Mouse (Mus musculus): ENCODE measurements around the gene Syt8. TPM values are rescaled to one million over a fixed set of nuclear protein-coding genes. Genes with fewer than 3 reads are reported as not detected.
"Not testable (repeated sequence)": the region's sequence is repeated elsewhere in the genome, so short reads cannot be mapped to it uniquely, and the experiment has no call there.

Syt8 gene
- polyA plus RNA-seq, 1 experiment from 2014 or later, result not detected

DNA sequence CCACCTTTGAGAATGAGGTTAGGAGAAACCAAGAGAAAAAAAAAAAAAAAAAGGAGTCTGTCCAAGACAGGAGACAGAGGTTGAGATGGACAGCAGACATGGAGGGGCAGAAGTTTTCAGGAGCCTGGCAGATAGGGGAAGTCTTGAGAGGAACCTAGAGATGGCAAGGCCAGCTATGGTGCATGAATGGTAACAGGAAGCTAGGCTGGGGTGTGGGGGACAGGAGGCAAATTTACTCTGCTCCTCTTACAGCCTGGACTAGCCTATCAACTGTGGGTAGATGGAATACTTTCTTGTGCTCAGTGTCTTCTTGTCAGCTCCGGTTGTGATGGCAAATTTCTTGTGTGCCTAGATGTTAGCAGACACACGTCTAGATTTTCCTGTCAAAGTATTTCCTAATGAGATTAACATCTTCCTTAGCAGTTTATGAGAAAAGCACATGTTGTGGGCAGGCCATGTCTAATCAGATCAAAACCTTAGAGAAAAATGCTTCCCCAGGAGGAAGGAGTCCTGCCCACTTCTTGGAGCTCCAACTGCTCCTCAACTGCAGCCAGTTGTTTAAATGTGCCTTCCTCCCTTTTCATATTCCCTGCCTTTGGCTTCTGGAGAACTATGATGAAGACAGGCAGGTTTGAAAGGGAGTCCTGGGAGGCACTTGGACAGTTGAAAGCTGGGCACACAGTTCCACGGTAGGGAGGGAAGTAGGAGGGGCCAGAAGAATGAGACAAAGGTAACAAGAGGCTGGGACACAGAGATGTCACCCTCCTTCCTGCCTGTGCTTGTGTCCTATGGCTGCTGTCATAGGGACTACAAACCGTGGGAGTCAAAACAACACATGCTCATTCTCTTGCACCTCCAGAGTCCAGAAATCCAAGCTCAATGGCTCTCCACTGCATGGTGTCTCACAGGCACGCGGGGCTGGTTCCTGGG is 40.1 kb upstream of the Syt8 start:
- Histone ChIP-seq H3K9ac (no peak overlapping the region), H3K4me3 (no peak overlapping the region), H3K9me3 (no peaks in the 10 kb centered on the region), H3K4me2 (no peak overlapping the region), H3K27ac (replicated peaks) (no peak overlapping the region), H3K27me3 (no peaks in the 10 kb centered on the region), H3K36me3 (no peaks in the 10 kb centered on the region), H3K4me1 (replicated peaks) (no peaks in the 10 kb centered on the region)
- ATAC-seq (ENCODE audit: low read depth), result no peak
- 73% methylated on average over 6 of the region's 6 CpGs for WGBS

GRCm38 (mm10) chr7:142395472-142395871 is 39.2 kb upstream of the Syt8 start:
- no peak overlapping the region for H3K9ac ChIP-seq
- no peak overlapping the region for H3K27ac ChIP-seq (replicated peaks)
- no peak for ATAC-seq (ENCODE audit: low read depth)
- no peaks in the 10 kb centered on the region for H3K4me1 ChIP-seq (replicated peaks)
- H3K9me3 ChIP-seq, result no peaks in the 10 kb centered on the region
- no peak overlapping the region for H3K4me3 ChIP-seq
- WGBS, result 91% methylated on average over 4 of the region's 4 CpGs
- H3K36me3 ChIP-seq, result no peaks in the 10 kb centered on the region
- H3K4me2 ChIP-seq, result no peak overlapping the region
- H3K27me3 ChIP-seq, result no peaks in the 10 kb centered on the region

DNA sequence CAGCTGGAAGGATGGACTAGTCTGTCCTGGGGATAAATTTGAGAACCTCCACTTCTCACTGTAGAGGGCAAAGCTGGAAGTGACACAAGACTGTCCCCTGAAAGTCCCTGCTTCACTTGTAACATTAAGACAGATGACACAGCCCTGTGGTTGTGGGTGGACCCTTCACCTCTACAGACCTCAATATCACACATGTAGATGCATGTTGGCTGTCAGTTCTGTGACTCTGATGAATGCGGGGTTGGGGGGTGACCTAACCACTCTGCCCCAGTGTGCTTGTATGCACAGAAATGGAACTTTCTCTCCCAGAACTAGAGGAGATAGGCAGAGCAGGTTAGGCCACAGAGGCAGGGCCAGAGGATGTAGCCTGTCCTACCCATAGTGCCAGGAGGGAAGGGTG is 38.0 kb upstream of the Syt8 start:
- Histone ChIP-seq H3K36me3 (no peaks in the 10 kb centered on the region), H3K4me2 (no peak overlapping the region), H3K9me3 (no peaks in the 10 kb centered on the region), H3K9ac (no peak overlapping the region), H3K4me1 (replicated peaks) (no peaks in the 10 kb centered on the region), H3K4me3 (no peak overlapping the region), H3K27me3 (no peaks in the 10 kb centered on the region), H3K27ac (replicated peaks) (no peak overlapping the region)
- no peak for ATAC-seq (ENCODE audit: low read depth)
- WGBS, result 96% methylated on average over 1 of the region's 1 CpGs

DNA sequence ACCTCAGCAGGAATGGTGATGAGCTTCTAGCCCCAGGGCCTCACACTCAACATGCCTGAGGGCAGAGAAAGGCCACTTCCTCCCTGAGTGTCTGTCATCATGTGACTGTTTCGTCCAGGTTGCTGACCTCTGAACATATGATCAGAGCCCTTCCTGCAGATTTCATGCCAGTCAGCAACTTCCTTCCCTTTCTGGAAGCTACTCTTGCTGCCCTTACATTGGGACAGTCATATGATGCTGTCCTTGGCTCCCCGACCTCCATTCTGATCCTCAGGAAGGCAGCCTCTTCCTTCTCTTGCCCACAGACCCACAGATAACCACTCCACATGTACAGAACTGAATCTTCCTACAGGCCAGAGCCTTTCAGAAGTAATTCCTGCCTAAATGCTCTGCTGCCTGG is 36.6 kb upstream of the Syt8 start:
- H3K36me3 ChIP-seq, result no peaks in the 10 kb centered on the region
- no peaks in the 10 kb centered on the region for H3K4me1 ChIP-seq (replicated peaks)
- no peak overlapping the region for H3K27ac ChIP-seq (replicated peaks)
- ATAC-seq (ENCODE audit: low read depth), result no peak
- H3K9ac ChIP-seq, result no peak overlapping the region
- H3K4me2 ChIP-seq, result no peak overlapping the region
- no peaks in the 10 kb centered on the region for H3K27me3 ChIP-seq
- H3K9me3 ChIP-seq, result no peaks in the 10 kb centered on the region
- WGBS, result 57% methylated on average over 2 of the region's 2 CpGs
- no peak overlapping the region for H3K4me3 ChIP-seq

DNA sequence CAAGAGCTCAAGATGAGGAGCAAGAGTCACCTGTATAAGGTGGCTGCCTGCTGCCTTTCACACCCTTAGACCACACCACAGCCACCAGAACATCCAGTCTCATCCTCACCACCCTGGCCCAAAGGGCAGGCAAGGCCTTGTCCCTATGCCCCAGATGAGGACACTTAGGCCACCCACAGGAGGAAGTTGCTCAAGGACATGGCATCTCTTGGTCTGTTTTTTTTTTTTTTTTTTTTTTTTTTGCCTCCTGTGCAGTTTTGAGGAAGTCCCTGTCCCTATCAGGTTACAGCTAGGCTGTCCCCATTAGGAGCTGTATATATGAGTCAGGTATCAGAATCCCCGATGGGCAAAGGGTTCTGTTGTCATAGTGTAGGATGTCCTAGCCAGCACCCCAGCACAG is 35.4 kb upstream of the Syt8 start:
- Histone ChIP-seq H3K4me2 (no peak overlapping the region), H3K9ac (no peak overlapping the region), H3K9me3 (no peaks in the 10 kb centered on the region), H3K4me1 (replicated peaks) (no peaks in the 10 kb centered on the region), H3K36me3 (no peaks in the 10 kb centered on the region), H3K4me3 (no peak overlapping the region), H3K27ac (replicated peaks) (no peak overlapping the region), H3K27me3 (no peaks in the 10 kb centered on the region)
- no peak for ATAC-seq (ENCODE audit: low read depth)
- WGBS, result 88% methylated on average over 1 of the region's 1 CpGs

- Histone ChIP-seq H3K27me3 (no peaks in the 10 kb centered on the region), H3K9ac (no peak overlapping the region), H3K4me1 (replicated peaks) (no peaks in the 10 kb centered on the region), H3K36me3 (no peaks in the 10 kb centered on the region), H3K4me2 (no peak overlapping the region), H3K9me3 (no peaks in the 10 kb centered on the region), H3K4me3 (no peak overlapping the region), H3K27ac (replicated peaks) (no peak overlapping the region)
- WGBS, result 82% methylated on average over 7 of the region's 7 CpGs
- ATAC-seq (ENCODE audit: low read depth), result no peak
Measured at GRCm38 (mm10) chr7:142400112-142400749, 34.4 kb upstream of the Syt8 start.

GRCm38 (mm10) chr7:142400750-142401142 is 33.9 kb upstream of the Syt8 start:
- 62% methylated on average over 7 of the region's 7 CpGs for WGBS
- ATAC-seq (ENCODE audit: low read depth), result no peak
- H3K9ac ChIP-seq, result no peak overlapping the region
- no peak overlapping the region for H3K4me3 ChIP-seq
- no peaks in the 10 kb centered on the region for H3K4me1 ChIP-seq (replicated peaks)
- no peaks in the 10 kb centered on the region for H3K27me3 ChIP-seq
- H3K9me3 ChIP-seq, result no peaks in the 10 kb centered on the region
- no peak overlapping the region for H3K4me2 ChIP-seq
- no peaks in the 10 kb centered on the region for H3K36me3 ChIP-seq
- no peak overlapping the region for H3K27ac ChIP-seq (replicated peaks)

DNA sequence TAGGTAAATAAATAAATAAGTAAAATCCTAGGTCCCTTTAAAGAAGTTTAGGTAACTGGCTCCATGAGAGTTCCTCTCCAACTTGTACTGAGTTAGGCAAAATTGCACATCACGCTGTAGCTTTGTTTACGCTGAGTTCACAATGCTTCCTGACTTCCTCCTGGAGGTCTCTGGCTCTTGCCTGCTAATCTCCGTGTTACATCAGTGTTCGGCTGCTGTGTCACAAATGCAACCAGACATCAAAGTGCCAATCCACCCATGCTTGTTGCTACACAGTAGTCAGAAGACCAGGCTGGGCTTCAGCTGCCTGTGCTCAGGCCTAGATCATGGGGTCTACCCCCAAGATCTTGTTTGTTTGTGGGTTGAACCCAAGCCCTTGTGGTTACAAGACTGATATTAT is 31.1 kb upstream of the Syt8 start:
- Histone ChIP-seq H3K4me3 (no peak overlapping the region), H3K27me3 (no peaks in the 10 kb centered on the region), H3K9me3 (no peaks in the 10 kb centered on the region), H3K4me2 (no peak overlapping the region), H3K27ac (replicated peaks) (no peak overlapping the region), H3K36me3 (no peaks in the 10 kb centered on the region), H3K4me1 (replicated peaks) (no peaks in the 10 kb centered on the region), H3K9ac (no peak overlapping the region)
- 87% methylated on average over 4 of the region's 4 CpGs for WGBS
- ATAC-seq (ENCODE audit: low read depth), result no peak

DNA sequence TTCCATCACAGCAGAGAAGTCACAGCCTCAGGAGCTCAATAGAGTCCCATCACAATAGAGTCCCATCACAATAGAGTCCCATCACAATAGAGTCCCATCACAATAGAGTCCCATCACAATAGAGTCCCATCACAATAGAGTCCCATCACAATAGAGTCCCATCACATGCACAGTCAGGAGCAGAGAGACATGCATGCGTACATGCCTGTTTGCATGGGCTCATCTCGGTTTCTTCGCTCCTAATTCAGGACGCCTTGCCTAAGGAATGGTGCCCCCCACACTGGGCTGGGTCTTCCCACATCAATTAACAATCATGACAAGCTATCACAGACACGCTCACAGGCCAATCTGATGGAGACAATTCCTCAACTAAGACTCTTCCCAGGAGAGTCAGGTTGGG is 29.5 kb upstream of the Syt8 start:
- ATAC-seq (ENCODE audit: low read depth); H3K27me3 ChIP-seq; H3K4me1 ChIP-seq (replicated peaks); H3K36me3 ChIP-seq; H3K9ac ChIP-seq; H3K4me2 ChIP-seq; H3K9me3 ChIP-seq; H3K4me3 ChIP-seq; H3K27ac ChIP-seq (replicated peaks): not testable (repeated sequence)
- WGBS, result 87% methylated on average over 5 of the region's 5 CpGs

DNA sequence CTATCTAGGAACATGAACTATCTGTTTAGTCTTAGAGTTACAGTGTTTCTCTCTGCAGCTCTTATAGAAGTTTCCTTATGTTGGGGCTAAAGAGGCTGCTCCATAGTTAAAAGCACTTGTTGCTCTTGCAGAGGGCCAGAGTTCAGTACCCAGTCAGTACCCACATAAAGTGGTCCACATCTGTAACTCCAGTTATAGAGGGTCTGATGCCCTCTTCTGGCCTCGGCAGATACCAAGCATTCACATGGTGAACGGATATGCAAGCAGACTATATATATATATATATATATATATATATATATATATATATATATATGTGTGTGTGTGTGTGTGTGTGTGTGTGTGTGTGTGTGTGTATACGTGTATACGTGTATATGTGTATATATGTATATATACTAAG is 26.7 kb upstream of the Syt8 start:
- H3K4me2 ChIP-seq, result no peak overlapping the region
- no peaks in the 10 kb centered on the region for H3K36me3 ChIP-seq
- H3K4me1 ChIP-seq (replicated peaks), result no peaks in the 10 kb centered on the region
- H3K27ac ChIP-seq (replicated peaks), result no peak overlapping the region
- H3K9ac ChIP-seq, result no peak overlapping the region
- ATAC-seq (ENCODE audit: low read depth), result no peak
- WGBS, result 70% methylated on average over 4 of the region's 4 CpGs
- no peaks in the 10 kb centered on the region for H3K27me3 ChIP-seq
- H3K4me3 ChIP-seq, result no peak overlapping the region
- H3K9me3 ChIP-seq, result no peaks in the 10 kb centered on the region

GRCm38 (mm10) chr7:142408686-142409085 is 26.0 kb upstream of the Syt8 start:
- ATAC-seq (ENCODE audit: low read depth), result no peak
- no peak overlapping the region for H3K27ac ChIP-seq (replicated peaks)
- WGBS, result 94% methylated on average over 8 of the region's 8 CpGs
- H3K9me3 ChIP-seq, result no peaks in the 10 kb centered on the region
- H3K27me3 ChIP-seq, result no peaks in the 10 kb centered on the region
- H3K4me3 ChIP-seq, result no peak overlapping the region
- H3K9ac ChIP-seq, result no peak overlapping the region
- H3K4me1 ChIP-seq (replicated peaks), result no peaks in the 10 kb centered on the region
- no peaks in the 10 kb centered on the region for H3K36me3 ChIP-seq
- H3K4me2 ChIP-seq, result no peak overlapping the region

GRCm38 (mm10) chr7:142409603-142410002 is 25.0 kb upstream of the Syt8 start:
- WGBS, result 89% methylated on average over 3 of the region's 3 CpGs
- ATAC-seq (ENCODE audit: low read depth), result no peak
- no peak overlapping the region for H3K9ac ChIP-seq
- H3K4me2 ChIP-seq, result no peak overlapping the region
- H3K4me1 ChIP-seq (replicated peaks), result no peaks in the 10 kb centered on the region
- H3K4me3 ChIP-seq, result no peak overlapping the region
- H3K27me3 ChIP-seq, result no peaks in the 10 kb centered on the region
- no peaks in the 10 kb centered on the region for H3K36me3 ChIP-seq
- H3K9me3 ChIP-seq, result no peaks in the 10 kb centered on the region
- no peak overlapping the region for H3K27ac ChIP-seq (replicated peaks)

DNA sequence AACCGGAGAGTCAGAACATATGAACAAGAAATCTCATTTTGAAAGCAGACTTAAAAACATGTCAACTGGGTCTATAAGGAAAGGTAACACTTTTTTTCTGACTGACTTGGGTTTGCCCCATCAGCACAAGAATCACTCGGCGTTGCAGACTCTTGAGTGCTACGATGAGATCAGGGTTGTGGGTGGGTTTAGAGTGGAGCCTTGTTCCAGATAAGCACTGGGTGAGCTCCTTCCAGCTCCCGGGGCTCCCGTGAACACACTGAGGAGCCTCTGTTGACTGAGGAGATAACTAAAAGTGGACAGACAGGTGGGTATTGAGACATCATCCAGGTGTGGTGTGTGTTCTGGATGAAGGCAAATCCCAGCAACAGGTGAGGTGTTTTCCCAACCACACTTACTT is 21.4 kb upstream of the Syt8 start:
- H3K4me3 ChIP-seq, result no peak overlapping the region
- 94% methylated on average over 6 of the region's 6 CpGs for WGBS

More for the DNA sequence above, 21.4 kb upstream of the Syt8 start:
- H3K27me3 ChIP-seq, result no peaks in the 10 kb centered on the region
- H3K4me2 ChIP-seq, result no peak overlapping the region
- no peaks in the 10 kb centered on the region for H3K9me3 ChIP-seq
- H3K9ac ChIP-seq, result no peak overlapping the region
- no peak overlapping the region for H3K27ac ChIP-seq (replicated peaks)
- H3K36me3 ChIP-seq, result no peaks in the 10 kb centered on the region
- H3K4me1 ChIP-seq (replicated peaks), result no peaks in the 10 kb centered on the region
- ATAC-seq (ENCODE audit: low read depth), result no peak

All from neural tube, embryonic 13.5 days (tissue).